Mouse (Mus musculus) liver, embryonic 13.5 days (tissue): ENCODE results near the gene Hspb1. TPM values are rescaled to one million over a fixed set of nuclear protein-coding genes. Genes with fewer than 3 reads are reported as not detected.

ENCODE experiments used
- ATAC-seq: fragments of 200-750 bp; cut with Nextera tagmentation; 2 replicates; pipeline ENCODE4 v1.8.0; 2017; ENCODE audit warnings: low read depth, mild to moderate bottlenecking, moderate number of reproducible peaks, moderate library complexity
- DNase-seq: peaks from one replicate; pipeline ENCODE4 v3.0.0; 2022
- H3K27ac ChIP-seq: fragments of 300-500 bp; sonication (generic); 2 replicates; pipeline ENCODE4 v1.5.1; 2015; ENCODE audit warnings: moderate library complexity, mild to moderate bottlenecking, inconsistent platforms
- H3K27me3 ChIP-seq: fragments of 300-500 bp; sonication (generic); 2 replicates; pipeline ENCODE4 v1.6.1; 2015; ENCODE audit warnings: mild to moderate bottlenecking, inconsistent platforms
- H3K36me3 ChIP-seq: fragments of 300-500 bp; sonication (generic); 2 replicates; pipeline ENCODE4 v1.6.1; 2015; ENCODE audit warnings: mild to moderate bottlenecking, inconsistent platforms
- H3K4me1 ChIP-seq: fragments of 300-500 bp; sonication (generic); replicated peaks from 2 replicates; pipeline ENCODE4 v1.6.1; 2015; ENCODE audit warnings: inconsistent platforms
- H3K4me2 ChIP-seq: fragments of 300-500 bp; sonication (generic); 2 replicates; pipeline ENCODE4 v1.6.1; 2015; ENCODE audit warnings: inconsistent platforms, mild to moderate bottlenecking, moderate library complexity
- H3K4me3 ChIP-seq: fragments of 300-500 bp; sonication (generic); replicated peaks from 2 replicates; pipeline ENCODE4 v1.5.1; 2015; ENCODE audit warnings: mild to moderate bottlenecking, inconsistent platforms
- H3K9ac ChIP-seq: fragments of 300-500 bp; sonication (generic); 2 replicates; pipeline ENCODE4 v1.6.1; 2015; ENCODE audit warnings: mild to moderate bottlenecking, inconsistent platforms
- H3K9me3 ChIP-seq: fragments of 300-500 bp; sonication (generic); replicated peaks from 2 replicates; pipeline ENCODE4 v1.6.1; 2016; ENCODE audit warnings: inconsistent platforms
- WGBS: fragments of 180-500 bp; shearing (Covaris S2); methylation state at CpG from one replicate; pipeline ENCODE4 v1.1.7; 2015; ENCODE audit not compliant: insufficient replicate concordance; 5-methylcytosine and 5-hydroxymethylcytosine counted together
- polyA plus RNA-seq: library from polyadenylated mRNA; unstranded; fragments of >200 nt; fragmentation: Nextera tagmentation; extraction: Ambion mirVana; gene quantifications from 2 replicates; pipeline ENCODE4 v1.2.1, GENCODE M21; 2015

Gene Hspb1
- polyA plus RNA-seq, 1 experiment from 2014 or later, result 7.3 TPM

- peak overlapping the region; percentile 12; the same call in 1 of the 2 replicates for H3K4me3 ChIP-seq
- no peaks in the 10 kb centered on the region for H3K4me1 ChIP-seq
- H3K9ac ChIP-seq, result no peak overlapping the region
- WGBS, result 5% methylated on average over 30 of the region's 30 CpGs
- no peak for ATAC-seq
- H3K27ac ChIP-seq, result no peak overlapping the region
- no peaks in the 10 kb centered on the region for H3K9me3 ChIP-seq
- no peaks in the 10 kb centered on the region for H3K36me3 ChIP-seq
- no peak for DNase-seq
- peak overlapping the region; percentile 23 for H3K4me2 ChIP-seq
- H3K27me3 ChIP-seq, result peaks cover 80% of the 10 kb centered on the region
These were observed 891 bp downstream of the Hspb1 start for GRCm38 (mm10) chr5:135888405-135889215.

- Histone ChIP-seq H3K27ac (no peak overlapping the region), H3K27me3 (peaks cover 70% of the 10 kb centered on the region), H3K9ac (no peak overlapping the region), H3K4me2 (no peak overlapping the region), H3K4me1 (no peaks in the 10 kb centered on the region), H3K4me3 (no peak overlapping the region), H3K36me3 (no peaks in the 10 kb centered on the region), H3K9me3 (no peaks in the 10 kb centered on the region)
- no peak for ATAC-seq
- no peak for DNase-seq
- WGBS, result 34% methylated on average over 4 of the region's 4 CpGs
These were observed 2.6 kb downstream of the Hspb1 start for GRCm38 (mm10) chr5:135890323-135890722.

- Histone ChIP-seq H3K4me3 (no peak overlapping the region), H3K4me2 (no peak overlapping the region), H3K27me3 (peaks cover 64% of the 10 kb centered on the region), H3K4me1 (no peaks in the 10 kb centered on the region), H3K9me3 (no peaks in the 10 kb centered on the region), H3K9ac (no peak overlapping the region), H3K36me3 (no peaks in the 10 kb centered on the region), H3K27ac (no peak overlapping the region)
- DNase-seq (no peak), ATAC-seq (no peak)
- 40% methylated on average over 3 of the region's 3 CpGs for WGBS
These were observed 3.2 kb downstream of the Hspb1 start for GRCm38 (mm10) chr5:135890920-135891319.

GRCm38 (mm10) chr5:135892589-135893351, 5.1 kb downstream of the Hspb1 start:
- Histone ChIP-seq H3K9ac (no peak overlapping the region), H3K4me1 (no peaks in the 10 kb centered on the region), H3K4me2 (no peak overlapping the region), H3K36me3 (no peaks in the 10 kb centered on the region), H3K27me3 (peaks cover 48% of the 10 kb centered on the region), H3K9me3 (no peaks in the 10 kb centered on the region), H3K27ac (no peak overlapping the region), H3K4me3 (no peak overlapping the region)
- ATAC-seq (no peak), DNase-seq (no peak)
- WGBS, result 42% methylated on average over 9 of the region's 9 CpGs

- no peak overlapping the region for H3K4me2 ChIP-seq
- WGBS, result 67% methylated on average over 6 of the region's 6 CpGs
- no peak for DNase-seq
These were observed 7.2 kb downstream of the Hspb1 start for GRCm38 (mm10) chr5:135894958-135895357.

GRCm38 (mm10) chr5:135898028-135898427, 10.3 kb downstream of the Hspb1 start:
- H3K4me2 ChIP-seq, result no peak overlapping the region
- H3K4me1 ChIP-seq, result peaks cover 3% of the 10 kb centered on the region
- H3K27me3 ChIP-seq, result peaks cover 2% of the 10 kb centered on the region
- ATAC-seq (no peak), DNase-seq (peak; percentile 24)
- H3K4me3 ChIP-seq, result no peak overlapping the region
- H3K9me3 ChIP-seq, result no peaks in the 10 kb centered on the region
- 16% methylated on average over 3 of the region's 3 CpGs for WGBS
- H3K9ac ChIP-seq, result no peak overlapping the region
- H3K27ac ChIP-seq, result no peak overlapping the region
- H3K36me3 ChIP-seq, result no peaks in the 10 kb centered on the region

More at GRCm38 (mm10) chr5:135894958-135895357, 7.2 kb downstream of the Hspb1 start:
- Histone ChIP-seq H3K9ac (no peak overlapping the region), H3K36me3 (no peaks in the 10 kb centered on the region), H3K4me3 (no peak overlapping the region), H3K4me1 (peaks cover 3% of the 10 kb centered on the region), H3K27me3 (peaks cover 28% of the 10 kb centered on the region), H3K27ac (no peak overlapping the region), H3K9me3 (no peaks in the 10 kb centered on the region)
- no peak for ATAC-seq

- H3K9ac ChIP-seq, result no peak overlapping the region
- no peaks in the 10 kb centered on the region for H3K27me3 ChIP-seq
- H3K9me3 ChIP-seq, result no peaks in the 10 kb centered on the region
- no peak overlapping the region for H3K4me2 ChIP-seq
- no peak overlapping the region for H3K4me3 ChIP-seq
- DNase-seq, result no peak
- H3K27ac ChIP-seq, result no peak overlapping the region
- peaks cover 12% of the 10 kb centered on the region for H3K4me1 ChIP-seq
- whole genome bisulfite sequencing, result 40% methylated on average over 4 of the region's 4 CpGs
- ATAC-seq, result no peak
- no peaks in the 10 kb centered on the region for H3K36me3 ChIP-seq
These were observed 11.3 kb downstream of the Hspb1 start for GRCm38 (mm10) chr5:135898995-135899394.

GRCm38 (mm10) chr5:135899833-135900232, 12.1 kb downstream of the Hspb1 start:
- no peak for DNase-seq
- Histone ChIP-seq H3K4me3 (no peak overlapping the region), H3K27me3 (no peaks in the 10 kb centered on the region), H3K4me1 (peaks cover 20% of the 10 kb centered on the region), H3K9me3 (no peaks in the 10 kb centered on the region), H3K4me2 (no peak overlapping the region), H3K27ac (no peak overlapping the region), H3K9ac (no peak overlapping the region), H3K36me3 (0 out of 2 replicates have a peak, but pooled peaks cover 4% of the 10 kb centered on the region)
- 51% methylated on average over 4 of the region's 4 CpGs for WGBS
- ATAC-seq, result no peak

GRCm38 (mm10) chr5:135900701-135901100, 13.0 kb downstream of the Hspb1 start:
- H3K27ac ChIP-seq, result no peak overlapping the region
- 65% methylated on average over 3 of the region's 3 CpGs for WGBS

GRCm38 (mm10) chr5:135901354-135902095, 13.8 kb downstream of the Hspb1 start:
- Histone ChIP-seq H3K36me3 (peaks cover 9% of the 10 kb centered on the region), H3K4me3 (no peak overlapping the region), H3K27ac (no peak overlapping the region), H3K4me1 (peaks cover 30% of the 10 kb centered on the region), H3K4me2 (no peak overlapping the region), H3K9me3 (no peaks in the 10 kb centered on the region), H3K9ac (no peak overlapping the region), H3K27me3 (no peaks in the 10 kb centered on the region)
- DNase-seq (peak; percentile 29), ATAC-seq (no peak)
- 52% methylated on average over 6 of the region's 6 CpGs for WGBS

More at GRCm38 (mm10) chr5:135900701-135901100, 13.0 kb downstream of the Hspb1 start:
- Histone ChIP-seq H3K4me2 (no peak overlapping the region), H3K4me1 (peaks cover 22% of the 10 kb centered on the region), H3K9ac (no peak overlapping the region), H3K9me3 (no peaks in the 10 kb centered on the region), H3K36me3 (0 out of 2 replicates have a peak, but pooled peaks cover 4% of the 10 kb centered on the region), H3K27me3 (no peaks in the 10 kb centered on the region), H3K4me3 (no peak overlapping the region)
- ATAC-seq (no peak), DNase-seq (no peak)

GRCm38 (mm10) chr5:135903058-135903457, 15.3 kb downstream of the Hspb1 start:
- 36% methylated on average over 7 of the region's 7 CpGs for WGBS
- DNase-seq (no peak), ATAC-seq (no peak)
- H3K27me3 ChIP-seq, result no peaks in the 10 kb centered on the region
- peak overlapping the region; percentile 31 for H3K4me3 ChIP-seq
- H3K4me1 ChIP-seq, result peaks cover 45% of the 10 kb centered on the region
- peaks cover 24% of the 10 kb centered on the region for H3K36me3 ChIP-seq
- peak overlapping the region; percentile 57 for H3K4me2 ChIP-seq
- no peak overlapping the region for H3K27ac ChIP-seq
- H3K9me3 ChIP-seq, result no peaks in the 10 kb centered on the region
- H3K9ac ChIP-seq, result 0 out of 2 replicates have a peak overlapping the region, but pooled peaks have one; percentile 7
